Mouse (Mus musculus) intestine, embryonic 14.5 days (tissue): ENCODE results near the gene Fam172a. TPM values are rescaled to one million over a fixed set of nuclear protein-coding genes. Genes with fewer than 3 reads are reported as not detected.

Experiments
- ATAC-seq: fragments of 200-750 bp; cut with Nextera tagmentation; replicated peaks from 2 replicates; pipeline ENCODE4 v1.8.0; 2017; ENCODE audit warnings: low read depth, moderate number of reproducible peaks, moderate TSS enrichment, moderate library complexity; ENCODE audit not compliant: low FRiP score, low TSS enrichment
- DNase-seq: peaks from one replicate; pipeline ENCODE4 v3.0.0-alpha.2; 2018; ENCODE audit warnings: low spot score
- H3K27ac ChIP-seq: fragments of 300-500 bp; sonication (generic); 2 replicates; pipeline ENCODE4 v1.5.1; 2014; ENCODE audit warnings: low read depth, mild to moderate bottlenecking, control low read depth
- H3K27me3 ChIP-seq: fragments of 300-500 bp; sonication (generic); replicated peaks from 2 replicates; pipeline ENCODE4 v1.6.1; 2014; ENCODE audit warnings: low read length, control low read depth; ENCODE audit not compliant: control insufficient read depth, insufficient read depth
- H3K36me3 ChIP-seq: fragments of 300-500 bp; sonication (generic); 2 replicates; pipeline ENCODE4 v1.6.1; 2014; ENCODE audit warnings: low read length, control low read depth; ENCODE audit not compliant: control insufficient read depth, insufficient read depth
- H3K4me1 ChIP-seq: fragments of 300-500 bp; sonication (generic); replicated peaks from 2 replicates; pipeline ENCODE4 v1.6.1; 2014; ENCODE audit warnings: low read length, control low read depth, mixed read lengths; ENCODE audit not compliant: control insufficient read depth, insufficient read depth
- H3K4me2 ChIP-seq: fragments of 300-500 bp; sonication (generic); 2 replicates; pipeline ENCODE4 v1.6.1; 2014; ENCODE audit warnings: low read length
- H3K4me3 ChIP-seq: fragments of 300-500 bp; sonication (generic); 2 replicates; pipeline ENCODE4 v1.5.1; 2014; ENCODE audit warnings: low read depth, low read length, control low read depth, mixed read lengths
- H3K9ac ChIP-seq: fragments of 300-500 bp; sonication (generic); 2 replicates; pipeline ENCODE4 v1.6.1; 2014; ENCODE audit warnings: mild to moderate bottlenecking, low read length
- H3K9me3 ChIP-seq: fragments of 300-500 bp; sonication (generic); 2 replicates; pipeline ENCODE4 v1.6.1; 2016; ENCODE audit warnings: low read length, control low read depth; ENCODE audit not compliant: control insufficient read depth
- WGBS: fragments of 180-500 bp; shearing (Covaris S2); extraction: QIAGEN DNeasy Blood & Tissue Kit; methylation state at CpG from one replicate; pipeline ENCODE4 v1.1.7; 2014; 5-methylcytosine and 5-hydroxymethylcytosine counted together
- polyA plus RNA-seq: library from polyadenylated mRNA; unstranded; fragments of >200 nt; fragmentation: Nextera tagmentation; extraction: Ambion mirVana; gene quantifications from 2 replicates; pipeline ENCODE4 v1.2.1, GENCODE M21; 2014

Gene Fam172a
- polyA plus RNA-seq, 1 experiment from 2014 or later: 23.3 TPM

- Histone ChIP-seq H3K4me1 (no peaks in the 10 kb centered on the region; the same call in 1 of the 2 replicates), H3K9ac (peak overlapping the region; percentile 8; the same call in 1 of the 2 replicates), H3K9me3 (no peaks in the 10 kb centered on the region), H3K4me2 (peak overlapping the region; percentile 53), H3K27me3 (peaks cover 75% of the 10 kb centered on the region), H3K36me3 (no peaks in the 10 kb centered on the region; the same call in 1 of the 2 replicates), H3K4me3 (peak overlapping the region; percentile 28), H3K27ac (no peak overlapping the region)
- 10% methylated on average over 64 of the region's 64 CpGs for WGBS
- ATAC-seq: no peak
- peak; percentile 75 for DNase-seq
These were observed 493.2 kb downstream of the Fam172a start for GRCm38 (mm10) chr13:78194850-78195600.

- DNase-seq (peak; percentile 63), ATAC-seq (no peak)
- H3K9me3 ChIP-seq: no peaks in the 10 kb centered on the region
- H3K27me3 ChIP-seq: peaks cover 69% of the 10 kb centered on the region
- WGBS: 31% methylated on average over 13 of the region's 13 CpGs
- H3K4me1 ChIP-seq: no peaks in the 10 kb centered on the region; the same call in 1 of the 2 replicates
- no peaks in the 10 kb centered on the region; the same call in 1 of the 2 replicates for H3K36me3 ChIP-seq
- peak overlapping the region; percentile 28 for H3K4me3 ChIP-seq
- H3K9ac ChIP-seq: no peak overlapping the region
- peak overlapping the region; percentile 53 for H3K4me2 ChIP-seq
- no peak overlapping the region for H3K27ac ChIP-seq
These were observed 493.8 kb downstream of the Fam172a start for GRCm38 (mm10) chr13:78195601-78196115.

GRCm38 (mm10) chr13:78196236-78196796, 494.5 kb downstream of the Fam172a start:
- H3K4me3 ChIP-seq: peak overlapping the region; percentile 28; the same call in 1 of the 2 replicates
- peaks cover 66% of the 10 kb centered on the region for H3K27me3 ChIP-seq
- H3K9me3 ChIP-seq: no peaks in the 10 kb centered on the region
- 44% methylated on average over 7 of the region's 7 CpGs for WGBS
- no peak for ATAC-seq
- no peak for DNase-seq
- H3K36me3 ChIP-seq: no peaks in the 10 kb centered on the region; the same call in 1 of the 2 replicates
- peak overlapping the region; percentile 53 for H3K4me2 ChIP-seq
- H3K27ac ChIP-seq: no peak overlapping the region
- no peak overlapping the region for H3K9ac ChIP-seq
- no peaks in the 10 kb centered on the region; the same call in 1 of the 2 replicates for H3K4me1 ChIP-seq

GRCm38 (mm10) chr13:78197286-78197818, 495.5 kb downstream of the Fam172a start:
- ATAC-seq (no peak), DNase-seq (peak; percentile 55)
- Histone ChIP-seq H3K27ac (peak overlapping the region; percentile 94; the same call in 1 of the 2 replicates), H3K9me3 (no peaks in the 10 kb centered on the region), H3K36me3 (no peaks in the 10 kb centered on the region), H3K9ac (peak overlapping the region; percentile 73), H3K4me3 (peak overlapping the region; percentile 67), H3K4me1 (no peaks in the 10 kb centered on the region; the same call in 1 of the 2 replicates), H3K4me2 (peak overlapping the region; percentile 71), H3K27me3 (peaks cover 63% of the 10 kb centered on the region)
- WGBS: 4% methylated on average over 9 of the region's 9 CpGs

- WGBS: under 1% methylated on average over 29 of the region's 33 CpGs
- DNase-seq (peak; percentile 86), ATAC-seq (no peak)
- Histone ChIP-seq H3K4me2 (peak overlapping the region; percentile 71), H3K9ac (peak overlapping the region; percentile 73), H3K27ac (peak overlapping the region; percentile 94), H3K9me3 (no peaks in the 10 kb centered on the region), H3K27me3 (peaks cover 57% of the 10 kb centered on the region), H3K4me3 (peak overlapping the region; percentile 67), H3K36me3 (no peaks in the 10 kb centered on the region), H3K4me1 (no peaks in the 10 kb centered on the region; the same call in 1 of the 2 replicates)
These were observed 496.1 kb downstream of the Fam172a start for GRCm38 (mm10) chr13:78197819-78198390.

- peak overlapping the region; percentile 71 for H3K4me2 ChIP-seq
- peak overlapping the region; percentile 94 for H3K27ac ChIP-seq
- peaks cover 52% of the 10 kb centered on the region for H3K27me3 ChIP-seq
- no peaks in the 10 kb centered on the region; the same call in 1 of the 2 replicates for H3K4me1 ChIP-seq
- peak; percentile 76 for DNase-seq
- ATAC-seq: peak; percentile 22; the same call in 1 of the 2 replicates
- no peaks in the 10 kb centered on the region for H3K9me3 ChIP-seq
- peak overlapping the region; percentile 73 for H3K9ac ChIP-seq
- 2% methylated on average over 23 of the region's 63 CpGs for WGBS
- no peaks in the 10 kb centered on the region for H3K36me3 ChIP-seq
- peak overlapping the region; percentile 67 for H3K4me3 ChIP-seq
These were observed 496.6 kb downstream of the Fam172a start for GRCm38 (mm10) chr13:78198391-78198870.

GRCm38 (mm10) chr13:78198871-78199641, 497.2 kb downstream of the Fam172a start:
- H3K4me2 ChIP-seq: peak overlapping the region; percentile 71
- H3K9ac ChIP-seq: peak overlapping the region; percentile 73
- H3K9me3 ChIP-seq: no peaks in the 10 kb centered on the region
- peak overlapping the region; percentile 67 for H3K4me3 ChIP-seq
- H3K27ac ChIP-seq: peak overlapping the region; percentile 94
- peak; percentile 48 for ATAC-seq
- H3K4me1 ChIP-seq: no peaks in the 10 kb centered on the region; the same call in 1 of the 2 replicates
- WGBS: under 1% methylated on average over 76 of the region's 92 CpGs
- peak; percentile 86 for DNase-seq
- H3K36me3 ChIP-seq: no peaks in the 10 kb centered on the region
- peaks cover 47% of the 10 kb centered on the region for H3K27me3 ChIP-seq
